Mouse (Mus musculus) hindbrain, embryonic 12.5 days (tissue): ENCODE measurements around the gene Yars. TPM values are rescaled to one million over a fixed set of nuclear protein-coding genes. Genes with fewer than 3 reads are reported as not detected.

Experiments
- ATAC-seq: fragments of 200-750 bp; cut with Nextera tagmentation; 2 replicates; pipeline ENCODE4 v1.8.0; 2017; ENCODE audit warnings: moderate TSS enrichment; ENCODE audit not compliant: low FRiP score
- H3K27ac ChIP-seq: fragments of 300-500 bp; sonication (generic); 2 replicates; pipeline ENCODE4 v1.5.1; 2016; ENCODE audit warnings: mild to moderate bottlenecking
- H3K27me3 ChIP-seq: fragments of 300-500 bp; sonication (generic); 2 replicates; pipeline ENCODE4 v1.6.1; 2016; ENCODE audit warnings: mild to moderate bottlenecking
- H3K36me3 ChIP-seq: fragments of 300-500 bp; sonication (generic); 2 replicates; pipeline ENCODE4 v1.6.1; 2016; ENCODE audit warnings: mild to moderate bottlenecking
- H3K4me1 ChIP-seq: fragments of 300-500 bp; sonication (generic); 2 replicates; pipeline ENCODE4 v1.6.1; 2016
- H3K4me2 ChIP-seq: fragments of 300-500 bp; sonication (generic); replicated peaks from 2 replicates; pipeline ENCODE4 v1.6.1; 2016; ENCODE audit warnings: mild to moderate bottlenecking
- H3K4me3 ChIP-seq: fragments of 300-500 bp; sonication (generic); 2 replicates; pipeline ENCODE4 v1.5.1; 2016; ENCODE audit warnings: mild to moderate bottlenecking
- H3K9ac ChIP-seq: fragments of 300-500 bp; sonication (generic); 2 replicates; pipeline ENCODE4 v1.6.1; 2016; ENCODE audit warnings: mild to moderate bottlenecking, moderate library complexity
- H3K9me3 ChIP-seq: fragments of 300-500 bp; sonication (generic); replicated peaks from 2 replicates; pipeline ENCODE4 v1.6.1; 2016; ENCODE audit warnings: mild to moderate bottlenecking
- WGBS: fragments of 180-500 bp; shearing (Covaris S2); methylation state at CpG from one replicate; pipeline ENCODE4 v1.1.7; 2016; 5-methylcytosine and 5-hydroxymethylcytosine counted together
- polyA plus RNA-seq: library from polyadenylated mRNA; unstranded; fragments of >200 nt; fragmentation: Nextera tagmentation; extraction: Ambion mirVana; gene quantifications from 2 replicates; pipeline ENCODE4 v1.2.1, GENCODE M21; 2016

The Yars gene
- 98.1 and 104 TPM in 2 replicates for polyA plus RNA-seq

DNA sequence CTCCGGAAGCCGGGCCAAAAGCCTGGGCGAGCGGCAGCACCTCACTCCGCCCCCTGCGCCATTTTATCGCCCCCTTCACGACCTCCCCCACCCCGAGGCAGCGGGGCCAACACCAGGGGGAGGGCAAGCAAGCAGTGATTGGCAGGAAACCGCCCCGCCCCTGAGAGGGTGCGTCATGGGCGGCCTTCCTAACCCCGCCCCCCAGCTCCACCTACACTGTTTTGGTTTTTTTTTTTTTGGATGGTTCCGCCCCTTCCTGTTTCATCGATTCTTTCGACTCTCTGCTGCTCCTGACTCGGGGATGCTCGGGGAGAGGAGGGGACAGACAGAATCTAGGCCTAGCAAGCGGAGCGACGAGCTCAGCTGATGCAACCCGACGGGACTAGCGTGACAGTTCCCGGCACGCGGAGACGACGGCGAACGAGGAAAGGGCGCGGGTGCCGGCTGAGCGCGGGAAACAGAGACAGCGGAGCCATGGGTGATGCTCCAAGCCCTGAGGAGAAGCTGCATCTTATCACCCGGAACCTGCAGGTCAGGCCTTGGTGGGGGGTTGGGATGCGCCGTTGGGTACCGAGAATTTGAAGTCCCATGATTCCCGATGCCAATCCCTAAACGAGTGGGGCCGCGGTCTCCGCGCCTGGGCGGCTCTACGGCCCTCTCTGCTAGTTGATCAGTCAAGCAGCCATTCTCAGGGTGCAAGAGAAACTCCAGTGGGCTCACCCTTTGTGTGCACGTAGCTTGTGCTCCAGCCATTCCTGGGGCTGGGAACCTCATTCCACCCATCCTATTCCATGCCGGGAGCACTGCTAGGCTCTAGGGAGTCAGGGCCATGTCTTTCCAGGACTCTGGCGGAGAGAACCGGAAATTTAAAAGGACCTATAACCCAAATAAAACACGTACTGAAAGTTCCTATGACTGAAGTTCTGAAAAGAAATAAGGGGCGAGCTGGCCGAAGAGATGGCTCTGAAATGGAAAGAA lies at the start of gene Yars, which contains the start of gene S100pbp:
TSS of gene Yars (plus strand) at position 219 of the 978 bp plus-strand sequence.
TSS of gene S100pbp (minus strand) at position 186 of the 978 bp plus-strand sequence.
- peak; percentile 92 for ATAC-seq
- WGBS, result under 1% methylated on average over 53 of the region's 58 CpGs
- H3K36me3 ChIP-seq, result peaks cover 11% of the 10 kb centered on the region
- H3K27ac ChIP-seq, result peak within 1 kb of the TSS; percentile 88
- H3K4me3 ChIP-seq, result peak within 1 kb of the TSS; percentile 91
- H3K4me1 ChIP-seq, result peaks cover 28% of the 10 kb centered on the region
- H3K4me2 ChIP-seq, result peak within 1 kb of the TSS; percentile 80
- H3K9me3 ChIP-seq, result no peaks in the 10 kb centered on the region
- no peaks in the 10 kb centered on the region for H3K27me3 ChIP-seq
- H3K9ac ChIP-seq, result peak within 1 kb of the TSS; percentile 85

DNA sequence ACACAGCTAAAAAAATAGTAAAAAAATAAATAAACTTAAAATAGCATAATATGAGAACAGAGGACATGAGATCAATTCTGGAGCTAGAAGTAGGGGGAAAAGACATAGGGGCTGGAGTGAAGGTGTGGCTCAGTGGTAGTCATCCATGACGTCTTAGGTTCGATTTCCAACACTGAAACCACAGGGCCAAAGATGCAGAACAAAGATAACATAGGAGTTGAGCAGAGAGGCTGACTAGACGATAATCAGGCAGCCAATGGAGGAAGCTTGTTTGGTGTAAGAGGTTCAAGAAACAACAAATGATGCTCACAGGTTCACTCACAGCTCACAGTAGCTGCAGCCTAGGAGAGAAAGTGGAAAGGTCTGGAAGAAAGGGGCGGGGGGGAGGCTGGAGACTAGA lies 48.8 kb upstream of the Yars start:
- 83% methylated on average over 4 of the region's 4 CpGs for WGBS
- Histone ChIP-seq H3K27ac (no peak overlapping the region), H3K4me3 (no peak overlapping the region), H3K9me3 (no peaks in the 10 kb centered on the region), H3K4me2 (no peak overlapping the region), H3K36me3 (no peaks in the 10 kb centered on the region), H3K4me1 (peaks cover 26% of the 10 kb centered on the region), H3K9ac (no peak overlapping the region), H3K27me3 (peaks cover 36% of the 10 kb centered on the region)
- ATAC-seq, result no peak

DNA sequence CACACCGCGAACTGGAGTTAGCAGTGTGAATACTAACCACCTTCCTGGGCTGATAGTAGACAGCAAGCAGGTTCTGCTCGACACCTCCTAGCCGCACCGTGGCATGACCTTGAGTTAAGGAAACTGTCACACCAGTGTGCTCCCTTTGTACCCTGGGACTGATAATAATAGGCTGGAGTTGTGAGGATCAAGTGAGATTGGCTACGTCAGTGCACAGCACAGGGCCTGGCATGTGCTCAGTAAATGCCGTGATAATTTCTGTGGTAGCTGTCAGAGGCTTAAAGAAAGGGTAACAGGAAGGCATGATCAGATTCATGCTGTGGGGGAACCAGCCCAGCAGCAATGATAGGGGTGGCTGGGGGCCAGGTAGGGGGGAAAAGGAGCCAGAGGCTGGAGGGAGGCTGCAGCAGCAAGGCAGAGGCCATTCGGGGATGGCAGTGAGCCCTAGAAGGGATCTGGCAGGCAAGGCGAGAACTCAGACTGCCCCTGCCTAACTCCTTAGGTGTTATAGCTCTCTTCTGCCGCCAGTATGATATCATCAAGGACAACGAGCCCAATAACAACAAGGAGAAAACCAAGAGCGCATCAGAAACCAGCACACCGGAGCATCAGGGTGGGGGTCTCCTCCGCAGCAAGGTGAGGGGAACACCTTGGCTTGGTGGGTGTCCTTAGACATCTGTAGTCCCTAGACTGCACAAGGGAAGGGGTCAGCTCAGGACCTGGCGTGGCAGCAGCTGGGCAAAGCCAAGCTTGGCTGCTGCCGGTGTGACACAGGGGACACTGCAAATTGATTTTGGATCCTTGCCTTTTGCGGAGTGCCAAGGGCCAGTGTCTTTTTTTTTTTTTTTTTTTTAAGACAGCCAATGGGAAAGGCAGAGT lies 47.8 kb upstream of the Yars start:
- no peaks in the 10 kb centered on the region for H3K9me3 ChIP-seq
- no peak for ATAC-seq
- peaks cover 28% of the 10 kb centered on the region for H3K27me3 ChIP-seq
- H3K27ac ChIP-seq, result no peak overlapping the region
- H3K36me3 ChIP-seq, result no peaks in the 10 kb centered on the region
- no peak overlapping the region for H3K9ac ChIP-seq
- WGBS, result 79% methylated on average over 17 of the region's 17 CpGs
- no peak overlapping the region for H3K4me2 ChIP-seq
- H3K4me1 ChIP-seq, result peaks cover 21% of the 10 kb centered on the region
- no peak overlapping the region for H3K4me3 ChIP-seq

DNA sequence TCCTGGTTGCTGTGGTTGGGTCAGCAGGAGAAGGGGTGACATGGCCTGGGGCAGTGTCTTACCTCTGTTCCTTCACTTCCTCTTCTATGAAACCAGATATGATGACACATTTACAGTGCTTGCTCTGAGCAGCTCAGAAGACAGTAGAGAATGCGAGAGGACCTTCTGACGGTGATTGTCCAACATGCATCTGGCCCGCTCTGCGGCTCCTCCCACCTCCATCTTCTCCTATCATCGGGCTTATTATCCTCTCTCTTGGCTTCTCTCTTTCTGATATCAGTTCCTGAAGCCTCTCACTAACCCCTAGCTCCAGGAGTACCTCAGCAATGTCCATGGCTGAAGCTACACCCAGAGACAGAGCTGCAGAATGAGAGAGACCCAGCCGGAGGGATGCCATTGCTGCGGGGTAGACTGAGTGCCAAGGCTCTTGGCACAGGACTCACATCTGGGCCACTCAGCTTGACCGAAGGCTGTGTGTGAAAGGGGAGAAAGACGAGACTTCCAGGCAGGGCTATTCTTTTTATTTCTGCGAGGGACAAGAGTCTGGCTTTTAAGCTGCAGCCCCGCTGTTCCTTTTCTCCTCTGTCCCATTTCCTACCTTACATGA lies 47.0 kb upstream of the Yars start:
- WGBS, result 82% methylated on average over 11 of the region's 11 CpGs
- no peaks in the 10 kb centered on the region for H3K9me3 ChIP-seq
- H3K9ac ChIP-seq, result no peak overlapping the region
- H3K36me3 ChIP-seq, result no peaks in the 10 kb centered on the region
- no peak overlapping the region for H3K4me3 ChIP-seq
- ATAC-seq, result no peak
- H3K27ac ChIP-seq, result no peak overlapping the region
- peaks cover 15% of the 10 kb centered on the region for H3K4me1 ChIP-seq
- H3K4me2 ChIP-seq, result no peak overlapping the region
- peaks cover 21% of the 10 kb centered on the region for H3K27me3 ChIP-seq

DNA sequence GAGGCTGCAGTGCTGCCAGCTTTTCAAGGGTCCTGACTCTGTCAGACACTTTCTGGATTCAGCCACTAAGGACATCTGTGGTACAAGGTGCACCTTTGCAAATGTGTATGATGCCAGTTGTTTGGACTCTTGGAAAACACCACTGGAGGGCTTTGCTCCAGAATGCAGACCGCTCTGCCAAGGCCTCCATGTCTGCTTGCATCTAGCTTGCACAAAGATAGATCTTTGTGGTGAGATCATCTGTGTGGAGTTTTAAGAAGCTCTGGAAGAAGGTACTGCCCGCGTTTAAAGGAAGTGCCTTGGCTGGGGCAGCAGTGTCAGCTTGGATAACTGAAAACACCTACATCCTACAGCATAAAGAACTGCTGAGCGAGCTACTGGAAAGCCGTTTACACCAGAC lies 46.1 kb upstream of the Yars start:
- Histone ChIP-seq H3K4me3 (no peak overlapping the region), H3K4me1 (peaks cover 15% of the 10 kb centered on the region), H3K9ac (no peak overlapping the region), H3K27ac (no peak overlapping the region), H3K36me3 (0 out of 2 replicates have a peak, but pooled peaks cover 2% of the 10 kb centered on the region), H3K9me3 (no peaks in the 10 kb centered on the region), H3K27me3 (peaks cover 12% of the 10 kb centered on the region), H3K4me2 (no peak overlapping the region)
- ATAC-seq, result no peak
- 89% methylated on average over 5 of the region's 5 CpGs for WGBS

DNA sequence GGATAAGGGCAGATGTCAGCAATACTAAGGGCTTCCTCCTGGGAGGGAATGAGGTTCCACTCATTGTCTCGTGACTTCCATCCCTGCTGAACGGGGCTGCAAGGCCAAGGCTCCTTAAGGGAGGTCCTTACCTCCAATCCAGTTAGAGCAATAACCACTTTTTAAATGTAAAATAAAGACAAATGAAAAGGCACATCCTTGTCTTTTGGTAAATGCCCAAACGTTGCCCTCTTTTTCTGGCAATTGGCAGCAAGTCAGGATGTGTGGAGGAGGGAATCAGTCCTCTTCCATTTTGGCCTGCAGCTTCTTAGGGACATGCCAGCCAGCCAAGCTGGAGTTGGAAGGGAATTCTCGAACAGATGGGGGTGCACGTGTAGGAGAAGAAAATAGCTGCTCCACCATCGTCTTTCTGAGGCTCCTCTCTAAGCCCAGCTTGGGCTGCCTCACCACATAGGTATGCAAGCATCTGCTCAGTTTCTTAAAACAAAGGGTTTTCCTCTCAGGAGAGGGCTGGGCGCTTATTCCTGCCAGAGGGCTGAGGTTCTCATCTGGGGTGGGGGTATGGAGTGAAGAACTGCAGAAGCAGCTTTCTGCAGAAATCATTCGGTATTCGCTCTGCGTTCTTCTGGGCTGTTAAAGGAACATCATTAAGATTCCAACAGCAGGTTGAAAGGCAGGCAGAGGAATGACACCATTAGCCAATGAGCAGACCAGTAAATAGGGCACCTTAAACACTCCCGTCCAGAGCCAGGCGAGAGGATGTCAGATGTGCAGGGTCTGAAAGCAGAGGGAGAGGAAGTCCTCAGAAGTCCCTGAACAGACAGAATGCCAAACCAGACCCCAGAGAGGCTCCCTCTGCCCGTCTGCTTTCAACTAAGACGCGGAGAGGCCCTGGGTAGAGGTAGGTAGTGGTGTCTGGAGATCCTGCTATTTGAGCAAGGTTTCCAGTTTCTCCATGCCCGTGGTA lies 44.9 kb upstream of the Yars start:
- Histone ChIP-seq H3K4me1 (peaks cover 17% of the 10 kb centered on the region), H3K9ac (no peak overlapping the region), H3K9me3 (no peaks in the 10 kb centered on the region), H3K27me3 (0 out of 2 replicates have a peak, but pooled peaks cover under 1% of the 10 kb centered on the region), H3K27ac (peak overlapping the region; percentile 23; the same call in 1 of the 2 replicates), H3K4me3 (no peak overlapping the region), H3K4me2 (no peak overlapping the region), H3K36me3 (0 out of 2 replicates have a peak, but pooled peaks cover 5% of the 10 kb centered on the region)
- 62% methylated on average over 16 of the region's 16 CpGs for WGBS
- no peak for ATAC-seq

DNA sequence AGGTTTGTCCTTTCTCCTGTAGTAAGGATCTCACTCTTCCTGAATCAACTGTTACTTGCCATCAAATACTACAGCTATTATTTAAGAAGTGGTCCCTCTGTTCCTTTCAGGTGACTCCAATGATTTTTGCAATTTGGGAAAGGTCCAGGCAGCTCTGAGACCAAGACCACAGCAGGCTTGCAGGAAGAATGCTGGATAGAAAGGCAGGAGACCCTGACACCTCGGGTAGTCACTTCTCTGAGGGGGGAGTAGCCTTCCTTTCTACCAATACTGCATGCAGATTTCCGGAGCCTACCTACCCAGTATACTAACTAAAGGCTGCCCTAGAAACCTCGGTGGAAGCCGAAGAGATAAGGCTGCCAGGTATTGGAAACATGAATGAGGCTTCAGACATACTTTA lies 44.1 kb upstream of the Yars start:
- no peaks in the 10 kb centered on the region for H3K27me3 ChIP-seq
- H3K4me1 ChIP-seq, result peaks cover 17% of the 10 kb centered on the region
- no peaks in the 10 kb centered on the region for H3K9me3 ChIP-seq
- no peak overlapping the region for H3K4me2 ChIP-seq
- H3K36me3 ChIP-seq, result peaks cover 9% of the 10 kb centered on the region; the same call in 1 of the 2 replicates
- no peak overlapping the region for H3K27ac ChIP-seq
- WGBS, result 80% methylated on average over 4 of the region's 4 CpGs
- no peak for ATAC-seq
- no peak overlapping the region for H3K4me3 ChIP-seq
- H3K9ac ChIP-seq, result no peak overlapping the region

DNA sequence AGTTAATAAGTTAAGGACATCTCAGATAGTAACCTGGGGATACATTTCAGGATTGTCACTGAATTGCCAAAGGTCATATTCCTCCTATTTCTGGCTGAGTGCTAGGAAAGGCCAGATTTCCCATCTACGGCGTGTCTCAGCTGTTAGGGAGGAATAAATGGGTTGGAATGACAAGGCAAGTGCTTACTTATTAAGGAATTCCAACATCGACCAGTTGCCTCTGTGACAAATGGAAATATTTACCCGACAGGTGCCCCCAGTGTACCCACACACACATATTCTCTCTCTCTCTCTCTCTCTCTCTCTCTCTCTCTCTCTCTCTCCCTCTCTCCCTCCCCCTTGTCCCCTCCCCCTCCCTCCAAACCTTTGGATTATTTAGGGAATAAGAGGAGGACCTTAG lies 43.6 kb upstream of the Yars start:
- H3K9me3 ChIP-seq, result no peaks in the 10 kb centered on the region
- peaks cover 17% of the 10 kb centered on the region for H3K4me1 ChIP-seq
- no peak overlapping the region for H3K4me3 ChIP-seq
- H3K9ac ChIP-seq, result no peak overlapping the region
- ATAC-seq, result no peak
- peaks cover 9% of the 10 kb centered on the region for H3K36me3 ChIP-seq
- H3K4me2 ChIP-seq, result no peak overlapping the region
- no peak overlapping the region for H3K27ac ChIP-seq
- H3K27me3 ChIP-seq, result no peaks in the 10 kb centered on the region
- WGBS, result 84% methylated on average over 4 of the region's 4 CpGs

DNA sequence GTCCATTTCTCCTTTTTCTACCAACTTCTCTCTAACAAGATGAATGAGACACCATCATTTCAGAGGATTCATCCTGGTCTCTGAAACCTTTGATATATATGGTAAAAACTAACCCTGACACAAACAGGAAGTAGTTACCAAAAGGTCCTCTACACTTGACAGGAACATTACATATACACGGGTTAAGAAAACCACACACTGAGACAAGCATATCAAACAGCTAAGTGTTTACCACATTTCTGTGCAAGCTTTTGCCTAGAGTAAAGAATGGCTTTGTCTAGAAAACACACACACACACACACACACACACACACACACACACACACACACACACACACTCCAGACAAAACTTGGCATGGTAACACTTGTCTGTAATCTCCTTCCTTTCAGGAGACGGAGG lies 43.2 kb upstream of the Yars start:
- no peak overlapping the region for H3K9ac ChIP-seq
- 73% methylated on average over 2 of the region's 2 CpGs for WGBS

DNA sequence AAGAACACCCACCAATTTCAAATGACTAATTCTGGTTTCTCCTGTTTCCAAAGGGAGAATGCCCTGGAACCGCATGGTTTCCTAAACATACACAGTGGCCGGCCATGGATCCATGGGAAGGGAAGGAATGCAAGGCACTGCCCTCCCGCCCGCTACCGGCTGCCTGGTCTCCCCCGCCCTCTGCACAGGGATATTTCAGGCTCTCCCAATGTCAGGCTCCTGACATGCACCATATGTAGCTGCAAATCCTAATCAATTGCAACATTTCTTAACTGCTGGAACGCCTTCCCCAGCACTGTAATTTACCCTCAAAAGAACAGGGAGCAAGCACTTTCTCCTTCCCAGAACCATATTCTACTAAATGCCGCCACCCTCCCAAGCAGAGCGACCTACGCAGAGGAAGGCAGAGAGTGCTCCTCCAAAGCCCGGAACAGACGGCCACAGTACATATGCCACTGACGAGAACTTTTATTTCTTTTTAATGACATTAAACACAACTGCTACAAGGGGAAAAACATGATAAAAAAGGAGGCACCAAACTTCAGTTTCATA lies 41.9 kb upstream of the Yars start:
- Histone ChIP-seq H3K36me3 (peaks cover 19% of the 10 kb centered on the region), H3K9me3 (no peaks in the 10 kb centered on the region), H3K4me2 (no peak overlapping the region), H3K4me3 (no peak overlapping the region), H3K27me3 (no peaks in the 10 kb centered on the region), H3K9ac (no peak overlapping the region), H3K27ac (no peak overlapping the region), H3K4me1 (peaks cover 11% of the 10 kb centered on the region)
- WGBS, result 88% methylated on average over 13 of the region's 13 CpGs
- no peak for ATAC-seq

More for the DNA sequence above, 43.2 kb upstream of the Yars start:
- no peak for ATAC-seq
- no peaks in the 10 kb centered on the region for H3K27me3 ChIP-seq
- H3K36me3 ChIP-seq, result peaks cover 9% of the 10 kb centered on the region
- H3K4me1 ChIP-seq, result peaks cover 17% of the 10 kb centered on the region
- H3K4me2 ChIP-seq, result no peak overlapping the region
- H3K4me3 ChIP-seq, result no peak overlapping the region
- H3K27ac ChIP-seq, result no peak overlapping the region
- no peaks in the 10 kb centered on the region for H3K9me3 ChIP-seq

DNA sequence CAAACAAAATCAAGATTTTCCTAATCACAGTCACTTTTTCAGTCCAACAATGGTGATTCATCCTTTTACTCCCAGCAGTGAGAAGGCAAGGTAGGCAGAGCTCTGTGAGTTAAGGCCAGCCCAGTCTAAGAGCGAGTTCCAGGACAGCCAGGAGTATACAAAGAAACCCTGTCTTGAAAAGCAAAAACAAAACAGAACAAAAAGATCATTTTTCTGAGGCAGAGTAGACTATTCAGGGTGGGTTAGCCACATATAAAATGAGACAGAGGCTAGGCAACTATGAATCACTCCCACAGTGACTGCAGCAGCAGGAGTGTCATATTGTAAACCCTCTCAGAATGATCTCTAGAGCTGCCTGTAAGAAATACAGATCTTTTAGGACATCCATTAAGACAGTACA lies 40.2 kb upstream of the Yars start:
- ATAC-seq, result no peak
- WGBS, result 68% methylated on average over 1 of the region's 1 CpGs

More for the DNA sequence above, 40.2 kb upstream of the Yars start:
- no peaks in the 10 kb centered on the region for H3K27me3 ChIP-seq
- H3K4me1 ChIP-seq, result peaks cover 11% of the 10 kb centered on the region
- H3K4me2 ChIP-seq, result no peak overlapping the region
- no peak overlapping the region for H3K27ac ChIP-seq
- no peaks in the 10 kb centered on the region for H3K9me3 ChIP-seq
- peaks cover 31% of the 10 kb centered on the region for H3K36me3 ChIP-seq
- H3K9ac ChIP-seq, result no peak overlapping the region
- H3K4me3 ChIP-seq, result no peak overlapping the region
